Mouse (Mus musculus) lung, embryonic 14.5 days (tissue): Measurements from ENCODE around the gene Whrn. TPM values are rescaled to one million over a fixed set of nuclear protein-coding genes. Genes with fewer than 3 reads are reported as not detected.

Experiments used
- ATAC-seq: fragments of 200-750 bp; cut with Nextera tagmentation; 2 replicates; pipeline ENCODE4 v1.8.0; 2017; ENCODE audit warnings: mild to moderate bottlenecking, moderate TSS enrichment, moderate library complexity; ENCODE audit not compliant: insufficient read depth
- DNase-seq: peaks from one replicate; pipeline ENCODE4 v3.0.0-alpha.2; 2015
- H3K27ac ChIP-seq: fragments of 300-500 bp; sonication (generic); 2 replicates; pipeline ENCODE4 v1.5.1; 2014; ENCODE audit warnings: low read depth, mild to moderate bottlenecking, moderate library complexity
- H3K27me3 ChIP-seq: fragments of 300-500 bp; sonication (generic); 2 replicates; pipeline ENCODE4 v1.6.1; 2014; ENCODE audit warnings: low read length, control low read depth; ENCODE audit not compliant: insufficient read depth
- H3K36me3 ChIP-seq: fragments of 300-500 bp; sonication (generic); 2 replicates; pipeline ENCODE4 v1.6.1; 2014; ENCODE audit warnings: control low read depth; ENCODE audit not compliant: insufficient read depth
- H3K4me1 ChIP-seq: fragments of 300-500 bp; sonication (generic); 2 replicates; pipeline ENCODE4 v1.6.1; 2014; ENCODE audit warnings: antibody characterized with exemption, control low read depth; ENCODE audit not compliant: insufficient read depth
- H3K4me2 ChIP-seq: fragments of 300-500 bp; sonication (generic); 2 replicates; pipeline ENCODE4 v1.6.1; 2014; ENCODE audit warnings: mild to moderate bottlenecking
- H3K4me3 ChIP-seq: fragments of 300-500 bp; sonication (generic); 2 replicates; pipeline ENCODE4 v1.5.1; 2014; ENCODE audit warnings: low read depth, low read length
- H3K9ac ChIP-seq: fragments of 300-500 bp; sonication (generic); 2 replicates; pipeline ENCODE4 v1.6.1; 2014
- H3K9me3 ChIP-seq: fragments of 300-500 bp; sonication (generic); 2 replicates; pipeline ENCODE4 v1.6.1; 2016; ENCODE audit warnings: low read depth, low read length, control low read depth
- CTCF ChIP-seq: IDR thresholded peaks from 2 replicates; pipeline ENCODE4 v1.5.1; 2016; ENCODE audit warnings: antibody characterized with exemption, low read depth
- WGBS: fragments of 180-500 bp; shearing (Covaris S2); extraction: QIAGEN DNeasy Blood & Tissue Kit; methylation state at CpG from one replicate; pipeline ENCODE4 v1.1.7; 2014; 5-methylcytosine and 5-hydroxymethylcytosine counted together
- polyA plus RNA-seq: library from polyadenylated mRNA; unstranded; fragments of >200 nt; fragmentation: Nextera tagmentation; extraction: Ambion mirVana; gene quantifications from 2 replicates; pipeline ENCODE4 v1.2.1, GENCODE M21; 2014

Gene Whrn
- polyA plus RNA-seq, 1 experiment from 2014 or later: 4.5 TPM

DNA sequence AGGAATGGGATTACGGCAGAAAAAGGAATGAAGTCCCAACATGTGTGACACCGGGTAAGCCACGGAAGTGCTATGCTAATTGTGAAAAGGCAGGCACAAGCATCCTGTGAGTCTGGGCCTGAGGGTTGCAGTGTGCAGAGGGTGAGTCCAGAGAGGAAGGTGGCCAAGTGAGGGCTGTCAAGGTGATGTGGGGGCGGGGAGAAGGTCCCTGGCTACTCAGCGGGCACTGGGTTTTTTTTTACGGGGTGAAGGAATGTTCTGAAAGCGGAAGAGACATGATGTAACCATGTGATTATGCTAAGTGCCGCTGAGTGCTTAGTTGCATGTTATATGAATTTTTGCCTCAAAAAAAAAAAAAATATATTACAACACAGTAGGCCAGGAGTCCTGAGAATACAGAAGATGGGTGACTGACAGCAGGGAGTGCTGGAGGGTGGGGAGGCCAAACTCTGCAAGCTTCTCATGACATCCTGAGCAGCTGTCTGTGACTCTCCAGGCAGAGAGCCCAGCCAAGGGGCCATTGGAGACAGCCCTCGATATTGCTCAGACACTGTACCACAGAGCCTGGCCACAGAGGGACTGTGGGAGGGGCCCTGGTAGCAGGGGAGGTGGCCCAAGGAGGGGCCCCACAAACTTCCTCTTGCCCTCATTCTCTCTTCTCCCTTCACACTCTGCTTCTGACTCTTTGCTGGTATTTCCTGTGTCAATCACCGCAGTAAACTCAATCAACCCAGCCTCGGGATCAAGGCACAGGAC is 96.8 kb downstream of the Whrn start:
- no peak overlapping the region for H3K4me3 ChIP-seq
- TF ChIP-seq CTCF: no peak
- 33% methylated on average over 11 of the region's 11 CpGs for whole genome bisulfite sequencing
- H3K4me1 ChIP-seq: peaks cover 34% of the 10 kb centered on the region
- peak; percentile 37; the same call in 1 of the 2 replicates for ATAC-seq
- H3K9me3 ChIP-seq: no peaks in the 10 kb centered on the region
- peak overlapping the region; percentile 86 for H3K27ac ChIP-seq
- H3K9ac ChIP-seq: peak overlapping the region; percentile 24
- no peaks in the 10 kb centered on the region for H3K27me3 ChIP-seq
- H3K4me2 ChIP-seq: peak overlapping the region; percentile 29; the same call in 1 of the 2 replicates
- peak; percentile 73 for DNase-seq
- H3K36me3 ChIP-seq: peaks cover 31% of the 10 kb centered on the region

DNA sequence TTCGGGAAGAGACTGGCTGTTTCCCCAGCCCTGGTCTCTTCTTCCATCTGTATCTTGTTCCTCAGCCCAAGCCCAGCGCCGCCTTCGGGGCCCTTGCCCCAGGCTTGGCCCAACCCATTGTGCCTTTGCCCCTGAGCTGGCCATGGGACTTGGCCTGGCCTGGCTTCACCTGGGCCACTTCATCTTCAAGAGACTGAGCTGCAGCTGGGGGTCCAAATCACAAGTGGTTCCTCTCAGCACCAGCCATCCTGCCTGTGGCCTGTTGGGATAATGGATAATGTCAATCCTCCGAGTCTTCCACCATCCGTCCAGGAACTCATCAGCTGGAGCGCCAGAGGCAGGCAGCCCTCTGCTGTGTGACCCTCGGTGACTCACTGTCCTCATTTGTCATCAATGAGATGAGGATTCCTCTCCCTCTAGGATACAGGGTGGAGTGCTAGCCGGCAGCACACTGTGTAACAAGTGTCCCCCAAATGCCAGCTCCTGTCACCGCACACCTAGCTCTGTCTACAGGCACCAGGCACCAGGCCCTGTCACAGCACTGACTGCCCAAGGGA is 97.7 kb downstream of the Whrn start:
- no peaks in the 10 kb centered on the region for H3K27me3 ChIP-seq
- H3K36me3 ChIP-seq: peaks cover 40% of the 10 kb centered on the region
- ATAC-seq (no peak), DNase-seq (no peak)
- WGBS: 75% methylated on average over 10 of the region's 10 CpGs
- no peak overlapping the region for H3K4me2 ChIP-seq
- H3K4me1 ChIP-seq: peaks cover 27% of the 10 kb centered on the region
- no peak overlapping the region for H3K4me3 ChIP-seq
- no peaks in the 10 kb centered on the region for H3K9me3 ChIP-seq
- no peak overlapping the region for H3K9ac ChIP-seq
- H3K27ac ChIP-seq: no peak overlapping the region
- TF ChIP-seq CTCF: no peak

- no peak overlapping the region for H3K9ac ChIP-seq
- ATAC-seq: no peak
These were observed 104.5 kb downstream of the Whrn start for GRCm38 (mm10) chr4:63391322-63391721.

GRCm38 (mm10) chr4:63389887-63390528 is 105.8 kb downstream of the Whrn start:
- peaks cover 70% of the 10 kb centered on the region for H3K36me3 ChIP-seq
- DNase-seq: no peak
- 59% methylated on average over 11 of the region's 11 CpGs for WGBS

More at GRCm38 (mm10) chr4:63391322-63391721, 104.5 kb downstream of the Whrn start:
- Histone ChIP-seq H3K4me1 (no peaks in the 10 kb centered on the region), H3K4me2 (no peak overlapping the region), H3K9me3 (no peaks in the 10 kb centered on the region), H3K27ac (no peak overlapping the region), H3K4me3 (no peak overlapping the region), H3K36me3 (peaks cover 63% of the 10 kb centered on the region), H3K27me3 (no peaks in the 10 kb centered on the region)
- peak; percentile 18 for DNase-seq
- 62% methylated on average over 6 of the region's 6 CpGs for WGBS
- TF ChIP-seq CTCF: no peak

GRCm38 (mm10) chr4:63389121-63389886 is 106.5 kb downstream of the Whrn start:
- H3K4me3 ChIP-seq: no peak overlapping the region
- ATAC-seq: 0 out of 2 replicates have a peak, but pooled peaks have one; percentile 21

More at GRCm38 (mm10) chr4:63389887-63390528, 105.8 kb downstream of the Whrn start:
- Histone ChIP-seq H3K9me3 (no peaks in the 10 kb centered on the region), H3K4me3 (no peak overlapping the region), H3K4me1 (no peaks in the 10 kb centered on the region), H3K27ac (no peak overlapping the region), H3K27me3 (no peaks in the 10 kb centered on the region), H3K4me2 (no peak overlapping the region), H3K9ac (no peak overlapping the region)
- TF ChIP-seq CTCF: no peak
- no peak for ATAC-seq

DNA sequence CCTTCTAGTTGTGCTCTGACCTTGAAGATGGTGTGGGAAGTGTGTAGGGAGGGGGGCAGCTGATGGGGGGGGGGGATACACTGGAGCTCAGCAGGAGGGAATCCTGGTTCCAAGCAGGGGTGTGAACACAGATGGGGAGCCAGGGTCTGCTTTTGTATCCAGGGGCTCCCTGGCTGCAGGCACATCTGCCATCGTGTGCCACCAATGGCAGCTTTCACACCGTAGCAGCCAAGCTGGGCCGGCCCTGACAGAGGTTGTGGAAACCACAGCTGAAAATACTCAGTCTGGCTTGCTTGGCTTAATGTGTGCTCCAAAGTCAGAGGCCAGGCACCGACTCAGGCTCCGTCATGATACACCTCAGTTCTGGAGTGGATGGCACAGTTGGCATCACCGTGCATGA is 107.8 kb downstream of the Whrn start:
- ATAC-seq (no peak), DNase-seq (no peak)
- H3K4me2 ChIP-seq: no peak overlapping the region
- no peaks in the 10 kb centered on the region for H3K27me3 ChIP-seq
- H3K9me3 ChIP-seq: no peaks in the 10 kb centered on the region
- 75% methylated on average over 6 of the region's 6 CpGs for WGBS
- peaks cover 66% of the 10 kb centered on the region for H3K36me3 ChIP-seq
- H3K9ac ChIP-seq: no peak overlapping the region
- H3K4me1 ChIP-seq: no peaks in the 10 kb centered on the region
- no peak overlapping the region for H3K4me3 ChIP-seq
- no peak for TF ChIP-seq CTCF
- H3K27ac ChIP-seq: no peak overlapping the region

More at GRCm38 (mm10) chr4:63389121-63389886, 106.5 kb downstream of the Whrn start:
- Histone ChIP-seq H3K4me1 (no peaks in the 10 kb centered on the region), H3K9me3 (no peaks in the 10 kb centered on the region), H3K27ac (no peak overlapping the region), H3K4me2 (no peak overlapping the region), H3K27me3 (no peaks in the 10 kb centered on the region), H3K36me3 (peaks cover 66% of the 10 kb centered on the region), H3K9ac (no peak overlapping the region)
- TF ChIP-seq CTCF: no peak
- WGBS: 52% methylated on average over 8 of the region's 8 CpGs
- DNase-seq: no peak
